Mouse (Mus musculus): ENCODE data around the gene Fam234b. TPM values are rescaled to one million over a fixed set of nuclear protein-coding genes. Genes with fewer than 3 reads are reported as not detected.

The Fam234b gene
- total RNA-seq, 1 experiment from 2014 or later = 4.1 TPM

- no peak for ATAC-seq (ENCODE audit: extremely low read depth, insufficient number of reproducible peaks, low FRiP score, poor library complexity, severe bottlenecking)
Measured at GRCm38 (mm10) chr6:135251849-135252727, 54.3 kb downstream of the Fam234b start.

- ATAC-seq (ENCODE audit: extremely low read depth, insufficient number of reproducible peaks, low FRiP score, poor library complexity, severe bottlenecking) = no peak
Measured at GRCm38 (mm10) chr6:135252728-135253077, 54.9 kb downstream of the Fam234b start.

- no peak for ATAC-seq (ENCODE audit: extremely low read depth, insufficient number of reproducible peaks, low FRiP score, poor library complexity, severe bottlenecking)
Measured at GRCm38 (mm10) chr6:135254153-135254552, 56.4 kb downstream of the Fam234b start, which contains the start of gene Gsg1. Gene Gsg1 (minus strand): TSS chr6:135254351.

- no peak for ATAC-seq (ENCODE audit: extremely low read depth, insufficient number of reproducible peaks, low FRiP score, poor library complexity, severe bottlenecking)
Measured at GRCm38 (mm10) chr6:135260435-135260834, 62.7 kb downstream of the Fam234b start.

GRCm38 (mm10) chr6:135261124-135261523 is 63.3 kb downstream of the Fam234b start:
- ATAC-seq (ENCODE audit: extremely low read depth, insufficient number of reproducible peaks, low FRiP score, poor library complexity, severe bottlenecking) = no peak

- ATAC-seq (ENCODE audit: extremely low read depth, insufficient number of reproducible peaks, low FRiP score, poor library complexity, severe bottlenecking) = no peak
Measured at GRCm38 (mm10) chr6:135262565-135262964, 64.8 kb downstream of the Fam234b start.

- no peak for ATAC-seq (ENCODE audit: extremely low read depth, insufficient number of reproducible peaks, low FRiP score, poor library complexity, severe bottlenecking)
Measured at GRCm38 (mm10) chr6:135264136-135264535, 66.4 kb downstream of the Fam234b start.

- ATAC-seq (ENCODE audit: extremely low read depth, insufficient number of reproducible peaks, low FRiP score, poor library complexity, severe bottlenecking) = no peak
Measured at GRCm38 (mm10) chr6:135266056-135266455, 68.3 kb downstream of the Fam234b start.

GRCm38 (mm10) chr6:135267221-135267620 is 69.4 kb downstream of the Fam234b start:
- ATAC-seq (ENCODE audit: extremely low read depth, insufficient number of reproducible peaks, low FRiP score, poor library complexity, severe bottlenecking) = no peak

- no peak for ATAC-seq (ENCODE audit: extremely low read depth, insufficient number of reproducible peaks, low FRiP score, poor library complexity, severe bottlenecking)
Measured at GRCm38 (mm10) chr6:135268392-135268791, 70.6 kb downstream of the Fam234b start.

- no peak for ATAC-seq (ENCODE audit: extremely low read depth, insufficient number of reproducible peaks, low FRiP score, poor library complexity, severe bottlenecking)
Measured at GRCm38 (mm10) chr6:135269626-135270025, 71.8 kb downstream of the Fam234b start.

- ATAC-seq (ENCODE audit: extremely low read depth, insufficient number of reproducible peaks, low FRiP score, poor library complexity, severe bottlenecking) = no peak
Measured at GRCm38 (mm10) chr6:135271761-135272160, 74.0 kb downstream of the Fam234b start.

- ATAC-seq (ENCODE audit: extremely low read depth, insufficient number of reproducible peaks, low FRiP score, poor library complexity, severe bottlenecking) = no peak
Measured at GRCm38 (mm10) chr6:135273066-135273465, 75.3 kb downstream of the Fam234b start.

- no peak for ATAC-seq (ENCODE audit: extremely low read depth, insufficient number of reproducible peaks, low FRiP score, poor library complexity, severe bottlenecking)
Measured at GRCm38 (mm10) chr6:135275231-135275630, 77.5 kb downstream of the Fam234b start.

- ATAC-seq (ENCODE audit: extremely low read depth, insufficient number of reproducible peaks, low FRiP score, poor library complexity, severe bottlenecking) = no peak
Measured at GRCm38 (mm10) chr6:135276474-135277295, 78.9 kb downstream of the Fam234b start.

GRCm38 (mm10) chr6:135278302-135278701 is 80.5 kb downstream of the Fam234b start:
- no peak for ATAC-seq (ENCODE audit: extremely low read depth, insufficient number of reproducible peaks, low FRiP score, poor library complexity, severe bottlenecking)

GRCm38 (mm10) chr6:135279286-135279685 is 81.5 kb downstream of the Fam234b start:
- no peak for ATAC-seq (ENCODE audit: extremely low read depth, insufficient number of reproducible peaks, low FRiP score, poor library complexity, severe bottlenecking)

GRCm38 (mm10) chr6:135279856-135280255 is 82.1 kb downstream of the Fam234b start:
- ATAC-seq (ENCODE audit: extremely low read depth, insufficient number of reproducible peaks, low FRiP score, poor library complexity, severe bottlenecking) = no peak

GRCm38 (mm10) chr6:135292391-135292790 is 94.6 kb downstream of the Fam234b start:
- no peak for ATAC-seq (ENCODE audit: extremely low read depth, insufficient number of reproducible peaks, low FRiP score, poor library complexity, severe bottlenecking)

- ATAC-seq (ENCODE audit: extremely low read depth, insufficient number of reproducible peaks, low FRiP score, poor library complexity, severe bottlenecking) = no peak
Measured at GRCm38 (mm10) chr6:135294150-135294549, 96.4 kb downstream of the Fam234b start.

Data from neutrophil, adult 5-6 weeks (primary cell).